Mouse (Mus musculus) testis, postnatal 14 days (tissue): Measurements from ENCODE around the gene Htr5a.

Experiments
- DNase-seq: peaks from one replicate; pipeline ENCODE4 v3.0.0; 2021; ENCODE audit warnings: low spot score

Gene Htr5a

DNA sequence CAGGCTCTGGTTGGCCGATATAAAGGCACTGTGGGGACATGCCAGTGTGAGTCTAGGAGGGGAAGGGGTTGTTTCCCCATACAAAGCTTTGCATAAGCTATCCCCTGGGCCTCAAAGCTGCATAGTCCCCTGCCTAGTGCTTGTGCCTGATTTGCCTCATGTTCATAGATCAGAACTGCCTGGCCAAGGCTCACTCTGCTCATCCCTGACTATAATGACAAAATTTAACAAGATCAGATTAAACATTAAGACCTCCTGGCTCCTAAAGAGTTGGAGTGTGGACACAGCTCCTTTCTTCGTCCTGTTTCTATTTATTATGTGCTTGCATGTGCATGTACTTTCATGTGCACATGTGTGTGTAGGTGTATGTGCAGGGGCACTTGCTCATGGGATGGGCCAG lies 39.3 kb downstream of the Htr5a start:
- DNase-seq = no peak

DNA sequence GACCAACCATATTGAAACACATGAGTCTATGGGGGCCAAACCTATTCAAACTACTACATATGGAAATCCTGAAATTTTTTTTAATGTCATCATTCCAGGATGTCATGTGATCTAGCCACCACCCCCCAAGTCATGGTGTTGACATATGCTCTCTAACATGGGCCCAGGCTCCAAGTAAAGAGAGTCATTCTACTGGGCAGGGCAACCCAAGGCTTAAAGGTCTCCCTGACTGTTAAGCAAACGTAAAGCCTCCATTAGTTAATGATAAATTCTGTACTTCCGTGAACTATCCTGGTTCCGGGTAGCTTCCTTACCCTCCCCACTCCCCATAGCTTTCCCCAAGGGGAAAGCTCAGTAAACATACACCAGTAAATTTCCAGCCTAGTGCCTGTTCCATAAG lies 46.1 kb downstream of the Htr5a start:
- no peak for DNase-seq

- DNase-seq = no peak
Observed at GRCm38 (mm10) chr5:27895961-27896360, 54.0 kb downstream of the Htr5a start.

DNA sequence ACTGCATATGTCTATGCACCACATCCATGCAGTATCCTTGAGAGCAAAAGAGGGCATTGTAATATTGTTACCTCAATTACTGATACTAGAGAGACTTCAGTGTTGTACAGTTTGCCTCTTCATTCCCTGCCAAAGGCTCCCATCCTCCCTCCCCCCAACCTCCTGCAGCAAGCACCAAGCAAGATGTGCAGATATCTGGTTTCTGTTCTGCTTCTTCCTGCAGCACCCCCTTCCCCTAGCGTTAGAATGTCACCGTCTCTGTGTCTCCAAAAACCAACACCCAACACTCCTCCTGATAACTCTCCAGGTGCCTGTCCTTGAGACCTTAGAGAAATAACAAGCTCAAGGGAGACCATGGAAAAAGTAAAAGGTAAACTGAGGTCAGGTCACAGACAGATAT lies 57.8 kb downstream of the Htr5a start:
- no peak for DNase-seq

DNA sequence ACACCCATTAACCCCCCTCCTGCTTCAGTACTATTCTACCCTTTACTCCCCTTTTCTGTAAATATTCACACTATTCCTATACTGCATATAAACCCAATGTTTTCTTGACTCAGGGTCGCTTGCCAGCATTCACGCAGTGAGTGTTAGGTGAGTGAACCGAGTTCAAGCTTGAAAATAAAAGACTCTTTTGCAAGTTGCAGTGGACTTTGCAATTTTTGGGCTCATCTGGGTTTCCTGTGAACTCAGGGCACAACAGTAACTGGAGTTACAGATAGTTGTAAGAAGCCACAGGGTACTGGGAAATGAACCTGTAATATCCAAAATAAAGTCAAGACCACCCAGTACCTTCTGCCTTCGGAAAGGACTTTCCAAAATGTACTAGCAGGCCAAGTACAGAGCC lies 58.2 kb downstream of the Htr5a start:
- no peak for DNase-seq
